In genomic region chr12:8428228-8428990, GRCm38 (mm10) we compare ENCODE assay signal across 18 mouse cellular contexts.
DNase-seq lines count a peak whose midpoint lies in the region; ATAC-seq lines count a peak whose summit lies in the region.
"Had no signal": no experiment of that assay in that cellular context is flagged by ENCODE, and none has a peak within 500 bp of the region (broad histone marks: within the 10 kb centered on the region; RNA-seq: fewer than 3 reads in every experiment).

No protein-coding gene starts in this region.

- no peak overlapping the region for H3K4me2 ChIP-seq in kidney, embryonic 15.5 days
- H3K4me2 ChIP-seq: forebrain, embryonic 15.5 days; hindbrain, embryonic 13.5 days; lung, embryonic 14.5 days; midbrain, embryonic 12.5 days had no signal

- no peaks in the 10 kb centered on the region for H3K9me3 ChIP-seq in kidney, embryonic 15.5 days (replicated peaks)
- peaks cover 13% of the 10 kb centered on the region for H3K9me3 ChIP-seq in megakaryocyte, embryonic 14.5 days
- H3K9me3 ChIP-seq: forebrain, embryonic 15.5 days; hindbrain, embryonic 13.5 days; midbrain, embryonic 12.5 days had no signal

- no peak overlapping the region for H3K9ac ChIP-seq in kidney, embryonic 15.5 days
- H3K9ac ChIP-seq: forebrain, embryonic 15.5 days; hindbrain, embryonic 13.5 days; lung, embryonic 14.5 days; midbrain, embryonic 12.5 days had no signal

- no peaks in the 10 kb centered on the region for H3K27me3 ChIP-seq in kidney, embryonic 15.5 days
- peaks cover 10% of the 10 kb centered on the region for H3K27me3 ChIP-seq in megakaryocyte, embryonic 14.5 days (replicated peaks)
- H3K27me3 ChIP-seq: forebrain, embryonic 15.5 days; hindbrain, embryonic 13.5 days; midbrain, embryonic 12.5 days had no signal

- H3K4me1 ChIP-seq in kidney, embryonic 15.5 days, result peaks cover 21% of the 10 kb centered on the region
- H3K4me1 ChIP-seq in megakaryocyte, embryonic 14.5 days, result peaks cover 78% of the 10 kb centered on the region

- ATAC-seq in kidney, embryonic 15.5 days (replicated peaks; ENCODE audit: low FRiP score), result no peak
- no peak for ATAC-seq in megakaryocyte, adult 5-6 weeks (ENCODE audit: poor library complexity, severe bottlenecking)
- ATAC-seq: forebrain, embryonic 15.5 days had no signal

- peak; percentile 50 for DNase-seq in adrenal gland, postnatal 14 days
- no peak for DNase-seq in adrenal gland, postnatal 4 days (ENCODE audit: low spot score in 2 of 2)
- DNase-seq in kidney, adult 9 months, result peak; percentile 57
- peak; percentile 29 for DNase-seq in naive thymus-derived CD4-positive, alpha-beta T cell, adult 2 months (ENCODE audit: low read depth)
- DNase-seq in right cerebral cortex, postnatal 36 days (ENCODE audit: low spot score in 2 of 2), result no peak
- DNase-seq: cerebellum, postnatal 14 days; layer of hippocampus, postnatal 36 days; liver; lung, embryonic 14.5 days; right cerebral cortex, postnatal 14 days had no signal

- H3K36me3 ChIP-seq in kidney, embryonic 15.5 days, result no peaks in the 10 kb centered on the region
- H3K36me3 ChIP-seq in megakaryocyte, embryonic 14.5 days (replicated peaks; ENCODE audit: low read length), result peaks cover 10% of the 10 kb centered on the region
- H3K36me3 ChIP-seq: forebrain, embryonic 15.5 days; hindbrain, embryonic 13.5 days; midbrain, embryonic 12.5 days had no signal

- WGBS in kidney, embryonic 15.5 days, result 52% methylated on average over 5 of the region's 5 CpGs

- H3K4me3 ChIP-seq in kidney, embryonic 15.5 days (replicated peaks), result no peak overlapping the region
- peak overlapping the region; percentile 4 for H3K4me3 ChIP-seq in megakaryocyte, embryonic 14.5 days (replicated peaks)
- H3K4me3 ChIP-seq: erythroblast, embryonic 14.5 days; forebrain, embryonic 15.5 days; hindbrain, embryonic 13.5 days; midbrain, embryonic 12.5 days had no signal

- no peak overlapping the region for H3K27ac ChIP-seq in kidney, embryonic 15.5 days
- H3K27ac ChIP-seq: forebrain, embryonic 15.5 days; hindbrain, embryonic 13.5 days; midbrain, embryonic 12.5 days; stomach, postnatal 0 days had no signal

Comparison
In these comparisons a context has a peak if more than half of its experiments do, and no peak if none do; other contexts are left out.
1. DNase-seq: peak in adrenal gland, postnatal 14 days (single experiment), kidney, adult 9 months (single experiment) and naive thymus-derived CD4-positive, alpha-beta T cell, adult 2 months (single experiment); none in adrenal gland, postnatal 4 days (0 of 2) and right cerebral cortex, postnatal 36 days (0 of 2).